Mouse (Mus musculus): ENCODE measurements around the gene Zfp626.

- TF ChIP-seq CTCF (IDR thresholded peaks at IDR 0.05; ENCODE audit: borderline replicate concordance, control insufficient read depth, extremely low read depth, insufficient read depth, low read length, poor library complexity): no peak
- TF ChIP-seq POLR2A (IDR thresholded peaks at IDR 0.05; ENCODE audit: control insufficient read depth, extremely low read depth, insufficient read depth, low read length, poor library complexity): no peak
Measured at GRCm38 (mm10) chr7:27789306-27789705, 17.7 kb upstream of the Zfp626 start.

All from thymus, adult 2 months (tissue).